Mouse (Mus musculus): Measurements from ENCODE around the gene Tmed11.
A peak's percentile ranks its signal among the peaks of the same experiment; 100 is the strongest.
"Not testable (repeated sequence)": the region's sequence is repeated elsewhere in the genome, so short reads cannot be mapped to it uniquely, and the experiment has no call there.

DNA sequence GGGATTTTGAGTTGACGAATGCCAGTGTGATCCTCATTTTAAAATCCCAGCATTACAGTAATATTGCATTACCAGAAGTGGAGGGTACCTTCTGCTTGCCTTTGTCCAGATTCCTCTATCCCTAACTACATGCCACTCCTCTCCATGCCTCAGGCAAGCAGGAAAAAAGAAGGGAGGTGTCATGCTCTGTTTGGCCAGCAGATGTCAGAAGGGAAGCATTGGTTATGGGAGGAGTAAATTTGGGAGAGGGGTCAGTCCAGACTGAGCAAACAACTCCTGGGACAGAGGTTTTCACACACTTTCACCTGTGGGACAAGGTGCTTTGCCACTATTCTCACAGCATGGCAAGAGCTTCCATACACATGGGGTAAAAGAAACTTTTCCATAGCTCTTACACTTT is 4.8 kb downstream of the Tmed11 start:
- TF ChIP-seq BHLHE40 (IDR thresholded peaks at IDR 0.05; ENCODE audit: borderline replicate concordance, low read depth, low read length); JUND (IDR thresholded peaks at IDR 0.05; ENCODE audit: low read depth, low read length); CHD2 (IDR thresholded peaks at IDR 0.05; ENCODE audit: low read length); MYC (IDR thresholded peaks at IDR 0.05; ENCODE audit: low read depth, low read length); ZC3H11A (IDR thresholded peaks at IDR 0.05; ENCODE audit: low read depth, low read length); NELFE (IDR thresholded peaks at IDR 0.05; ENCODE audit: low read depth, low read length); EP300 (IDR thresholded peaks at IDR 0.05; ENCODE audit: low read depth in 1 of 2, low read length in 2 of 2); ZMIZ1 (IDR thresholded peaks at IDR 0.05; ENCODE audit: low read depth, low read length): not testable (repeated sequence)
- TF ChIP-seq CTCF (IDR thresholded peaks at IDR 0.05 in 2 of 3, conservative IDR thresholded peaks at IDR 0.05 in 1 of 3; ENCODE audit: control insufficient read depth in 1 of 3, insufficient read depth in 1 of 3, low read depth in 2 of 3, low read length in 3 of 3, poor library complexity in 1 of 3, severe bottlenecking in 1 of 3) (peak; percentile 23 to 44 (median 43); a peak in 5 of 6 replicates), RAD21 (IDR thresholded peaks at IDR 0.05; ENCODE audit: low read depth, low read length) (peak; percentile 15)

All from MEL (cell line).